Mouse (Mus musculus): ENCODE results near the gene Nt5dc3.

GRCm38 (mm10) chr10:86785396-86785795 lies 6.6 kb downstream of the Nt5dc3 start:
- TF ChIP-seq GATA1 (IDR thresholded peaks at IDR 0.05; ENCODE audit: low read length) (no peak), TAL1 (IDR thresholded peaks at IDR 0.05; ENCODE audit: low read length) (no peak)

Data from erythroblast, embryonic 14.5 days (primary cell).